Mouse (Mus musculus) adrenal gland, adult (tissue): ENCODE data around the gene Gm10944.

Experiments used
- DNase-seq, 2 experiments: peaks; one replicate each; pipeline ENCODE4 v3.0.0; 2022 to 2023; ENCODE audit warnings: low spot score in 1 of 2; ENCODE audit not compliant: inconsistent age in 2 of 2

Gene Gm10944

DNA sequence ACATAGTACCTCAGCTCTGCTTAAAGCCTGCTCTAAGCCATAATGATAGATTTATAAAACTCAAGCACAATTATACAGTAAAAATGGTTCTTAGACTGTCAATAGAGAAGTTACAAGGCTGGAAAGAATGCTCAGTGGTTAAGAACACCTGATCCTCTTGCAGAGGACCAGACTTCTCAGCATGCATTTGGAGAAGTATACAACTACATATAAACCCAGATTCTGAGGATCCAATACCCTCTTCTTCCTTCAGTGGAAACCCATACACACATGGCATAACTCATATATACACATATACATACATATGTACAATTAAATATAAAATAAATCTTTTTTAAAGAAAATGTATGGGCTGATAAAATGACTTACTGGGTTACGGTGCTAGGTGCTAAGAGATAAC lies at the start of gene Gm10944:
TSS of gene Gm10944 (plus strand) at position 301 of the 400 bp plus-strand sequence.
- no peak for DNase-seq

DNA sequence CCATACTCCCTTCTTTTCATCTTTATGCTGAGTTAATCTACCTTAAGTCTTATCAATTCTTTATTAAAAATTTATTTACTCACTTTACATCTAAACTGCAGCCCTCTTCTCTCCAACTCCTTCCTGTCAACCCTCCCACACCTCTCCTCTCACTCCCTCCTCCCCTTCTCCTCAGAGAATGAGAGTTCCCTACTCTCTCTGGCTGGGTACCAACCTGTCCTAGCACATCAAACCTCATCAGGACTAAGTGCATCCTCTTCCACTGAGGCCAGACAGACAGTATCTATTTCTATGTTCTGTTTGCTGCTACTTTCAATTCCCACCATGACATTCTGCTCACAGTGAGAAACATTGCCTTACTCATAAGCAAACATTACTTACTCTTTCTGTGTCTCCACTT lies 25.2 kb upstream of the Gm10944 start:
- DNase-seq: no peak

- DNase-seq: no peak
Observed at GRCm38 (mm10) chr10:10656621-10657020, 24.5 kb upstream of the Gm10944 start.

DNA sequence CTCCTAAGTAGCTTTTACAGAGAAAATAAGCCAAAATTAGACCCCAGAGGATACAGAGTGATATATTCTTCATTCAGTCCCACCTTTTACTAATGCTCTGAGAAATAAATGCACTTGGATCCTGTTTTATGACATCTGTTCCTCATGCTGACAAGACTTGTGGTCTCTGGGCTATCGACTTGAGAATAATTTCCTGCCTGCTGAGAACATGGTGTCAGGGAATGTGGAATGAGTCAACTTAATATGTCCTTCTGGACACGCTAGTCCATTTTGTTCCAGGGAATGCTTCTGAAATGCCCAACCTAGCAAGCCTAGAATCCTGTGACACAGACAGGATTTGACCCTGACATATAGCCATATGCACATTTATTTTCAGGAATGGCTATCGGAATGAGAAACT lies 22.0 kb upstream of the Gm10944 start:
- DNase-seq: no peak

DNA sequence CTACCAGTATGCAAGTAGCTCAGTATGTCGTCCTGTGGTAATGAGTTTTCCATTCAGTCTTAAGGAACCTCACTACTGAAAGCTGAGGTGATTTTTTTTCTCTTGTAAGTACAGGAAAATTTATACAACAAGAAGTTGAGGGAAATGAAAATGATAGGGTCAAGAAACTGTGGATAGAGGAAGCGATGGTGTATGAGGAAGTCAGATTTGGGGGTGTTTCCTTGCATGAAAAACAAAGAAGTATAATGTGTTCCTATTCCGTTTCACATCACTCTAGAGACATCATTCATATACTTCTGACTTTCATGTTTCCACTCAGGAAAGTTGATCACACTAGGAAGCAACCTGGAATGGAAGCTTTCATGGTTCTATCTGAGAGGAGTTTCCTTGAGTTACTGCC lies 21.2 kb upstream of the Gm10944 start:
- no peak for DNase-seq

GRCm38 (mm10) chr10:10688907-10689667 lies 7.9 kb downstream of the Gm10944 start:
- peak; percentile 3 to 32 for DNase-seq

DNA sequence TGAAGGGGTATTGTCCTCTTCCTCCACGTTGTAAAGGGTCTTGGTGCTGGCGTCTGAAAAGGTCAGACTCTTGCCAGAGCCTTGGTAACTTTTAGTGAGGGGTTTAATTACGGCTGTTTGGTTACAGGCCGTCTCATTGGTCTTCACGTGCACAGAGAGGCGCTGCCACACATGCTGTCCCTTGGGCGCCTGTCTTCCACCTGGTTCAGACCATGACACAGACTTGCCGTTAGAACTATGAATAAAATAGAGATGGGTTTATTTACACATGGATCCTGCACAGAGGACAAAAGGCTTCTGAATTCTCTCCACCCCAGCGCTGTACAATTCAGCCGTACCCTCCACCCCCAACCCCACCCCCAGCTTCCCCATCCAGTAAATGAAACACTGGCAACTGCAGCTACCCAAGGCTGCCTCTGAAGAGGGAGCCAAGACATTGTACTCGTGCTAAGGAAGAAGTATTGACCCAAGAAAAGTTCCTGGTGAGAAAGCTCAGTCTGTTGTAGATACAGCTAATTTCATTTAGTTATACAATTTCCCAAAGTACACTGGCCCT lies 8.6 kb downstream of the Gm10944 start:
- no peak for DNase-seq

GRCm38 (mm10) chr10:10697497-10697896 lies 16.3 kb downstream of the Gm10944 start:
- DNase-seq: no peak

DNA sequence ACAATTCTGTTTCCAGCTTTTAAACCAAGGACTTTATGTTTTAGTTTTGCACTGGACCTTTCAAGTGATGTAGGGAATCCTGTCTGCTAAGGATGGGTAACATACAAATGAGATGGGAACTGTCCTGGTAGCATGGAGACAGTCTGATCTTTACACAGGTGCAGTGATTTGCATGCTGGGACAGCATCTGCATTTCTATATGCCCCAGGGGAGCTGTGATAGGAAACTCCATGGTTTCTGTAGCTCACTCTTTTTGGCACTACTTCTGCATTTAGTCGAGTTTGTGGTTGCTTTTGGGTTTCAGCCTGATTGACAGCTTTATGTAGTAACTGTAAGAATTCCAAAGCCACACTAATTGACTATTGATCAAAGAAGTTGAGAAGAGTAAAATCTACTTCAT lies 19.8 kb downstream of the Gm10944 start:
- no peak for DNase-seq

GRCm38 (mm10) chr10:10701326-10701725 lies 20.2 kb downstream of the Gm10944 start:
- no peak for DNase-seq

DNA sequence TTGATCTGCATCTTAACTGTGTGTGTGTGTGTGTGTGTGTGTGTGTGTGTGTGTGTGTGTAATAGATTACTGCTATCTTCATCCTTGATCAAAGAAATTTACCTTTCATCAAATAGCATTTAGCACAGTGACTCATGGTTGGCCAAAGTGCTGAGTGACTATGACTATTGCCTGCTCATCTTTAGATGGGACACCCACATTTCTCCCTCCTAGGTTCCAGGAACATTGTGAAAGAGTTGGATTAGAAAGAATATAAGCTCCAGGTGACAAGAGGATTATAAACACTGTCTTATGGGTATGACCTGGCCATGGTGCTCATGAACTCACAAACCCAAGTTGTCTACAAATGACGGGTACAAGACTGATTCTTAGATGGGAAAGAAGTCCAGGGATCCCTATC lies 26.9 kb downstream of the Gm10944 start:
- DNase-seq: no peak

- no peak for DNase-seq
Observed at GRCm38 (mm10) chr10:10710359-10710758, 29.2 kb downstream of the Gm10944 start.

DNA sequence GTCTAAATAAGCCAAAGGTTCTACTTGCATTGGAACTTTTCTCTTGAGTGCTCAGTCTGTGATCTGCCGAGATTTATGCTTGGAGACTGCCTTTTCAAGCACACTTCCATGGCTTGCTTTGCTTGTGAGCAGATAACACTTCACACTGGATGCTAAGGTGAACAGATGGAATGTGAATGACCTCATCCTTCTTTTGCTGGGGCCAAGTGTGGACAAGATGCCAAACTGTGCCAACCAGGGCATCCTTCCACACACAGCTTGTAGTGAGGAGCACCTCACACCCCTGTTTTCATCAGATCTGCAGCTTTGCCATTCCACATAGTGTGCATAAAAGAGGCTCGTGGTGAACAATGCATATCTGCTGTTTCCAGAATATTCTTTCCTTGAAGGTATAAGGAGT lies 29.7 kb downstream of the Gm10944 start:
- DNase-seq: no peak

DNA sequence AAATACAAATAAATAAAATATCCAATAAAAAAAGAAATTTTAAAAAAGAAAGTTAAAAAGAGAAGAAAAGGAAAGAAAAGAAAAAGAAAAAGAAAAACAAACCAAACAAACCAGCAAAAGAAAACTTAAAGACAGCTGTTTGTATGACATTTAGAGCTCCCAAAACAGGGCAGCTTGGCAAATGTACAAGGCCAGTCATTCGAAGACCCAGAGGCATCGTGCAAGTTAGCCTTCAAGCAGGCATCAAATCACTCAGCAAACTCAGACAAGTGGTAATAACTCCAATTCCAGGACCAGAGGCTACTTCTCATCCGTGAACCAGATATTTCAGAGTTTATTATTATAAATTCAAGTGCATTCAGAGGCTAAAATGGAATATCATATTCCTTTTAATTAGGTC lies 45.4 kb downstream of the Gm10944 start:
- peak; percentile 45 to 77 for DNase-seq
